Mouse (Mus musculus) CH12F3 (cell line): ENCODE data around the gene Slitrk1.

Experiments used
- in situ Hi-C: fragments of 300-500 bp; cut with MboI; formaldehyde crosslinking; loops from 2 replicates; pipeline ENCODE4 v1.14.3; 2020; ENCODE audit warnings: low sequenced_read_pairs

Gene Slitrk1

DNA sequence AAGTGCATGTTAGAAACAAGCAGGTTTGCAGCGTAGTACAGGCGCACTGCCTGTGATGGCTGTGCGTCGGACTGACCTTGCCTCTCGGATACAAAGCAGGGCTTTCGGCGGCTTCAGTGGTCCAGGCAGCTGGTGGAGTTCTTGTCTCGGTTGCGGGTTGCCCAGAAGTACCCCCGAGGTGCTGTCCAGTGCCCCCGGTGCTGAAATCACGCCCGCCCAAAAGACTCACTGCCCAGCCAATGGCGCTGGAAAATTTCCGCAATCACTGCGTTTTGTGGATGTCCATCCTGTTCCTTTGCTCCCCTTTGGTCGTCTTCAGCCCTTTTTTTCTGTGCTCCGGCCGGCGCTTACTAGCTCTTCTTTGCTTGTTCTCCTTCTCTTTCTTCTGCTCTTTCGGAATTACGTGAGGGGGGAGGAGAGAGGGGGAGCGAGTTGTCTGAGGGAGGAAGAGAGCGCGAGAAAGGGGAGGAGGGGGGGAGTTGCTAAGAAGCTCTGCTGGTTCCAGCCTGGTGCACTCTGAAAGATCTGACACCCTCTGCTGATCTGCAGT is at the start of gene Slitrk1:
TSS of gene Slitrk1 (minus strand) at position 445 of the 550 bp plus-strand sequence.
- in situ Hi-C loops, result no loop called here

DNA sequence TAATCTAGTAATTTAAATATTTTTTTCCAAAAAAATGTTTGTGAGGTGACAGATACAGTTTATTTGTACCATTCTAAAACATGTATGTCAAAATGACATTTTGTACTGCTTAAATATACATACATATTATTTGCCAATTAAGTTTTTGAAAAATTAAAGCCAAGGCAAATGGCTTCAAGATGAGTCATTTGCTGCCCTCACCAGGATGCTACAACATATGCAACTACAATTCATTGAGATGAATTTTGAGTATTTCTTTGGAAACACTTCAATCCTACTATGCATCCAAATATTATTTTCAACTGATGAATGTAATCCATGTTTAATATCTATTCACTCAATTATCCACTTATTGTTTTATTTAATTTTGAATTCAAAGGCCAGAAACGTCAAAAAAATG is 21.8 kb upstream of the Slitrk1 start:
- in situ Hi-C loops, result no loop called here

DNA sequence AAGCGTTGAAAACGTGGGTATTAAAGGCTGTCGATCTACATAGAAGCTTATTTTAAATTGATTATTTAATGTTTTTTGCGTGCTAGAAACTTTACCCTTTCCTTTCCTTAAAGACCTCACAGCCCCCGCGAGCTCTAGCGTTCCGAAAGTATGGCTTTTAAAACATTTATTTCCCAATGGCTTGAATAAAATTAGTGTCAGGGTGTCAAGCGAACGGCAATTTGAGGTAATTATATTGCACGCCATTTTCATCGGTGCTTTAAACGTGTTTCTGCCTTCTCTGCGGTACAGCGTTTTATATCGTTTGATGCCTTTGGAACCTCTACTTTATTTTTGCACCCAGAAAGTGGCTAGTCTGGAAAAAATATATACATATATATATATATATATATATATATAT is 378 bp upstream of the Slitrk1 start:
- in situ Hi-C loops, result no loop called here

DNA sequence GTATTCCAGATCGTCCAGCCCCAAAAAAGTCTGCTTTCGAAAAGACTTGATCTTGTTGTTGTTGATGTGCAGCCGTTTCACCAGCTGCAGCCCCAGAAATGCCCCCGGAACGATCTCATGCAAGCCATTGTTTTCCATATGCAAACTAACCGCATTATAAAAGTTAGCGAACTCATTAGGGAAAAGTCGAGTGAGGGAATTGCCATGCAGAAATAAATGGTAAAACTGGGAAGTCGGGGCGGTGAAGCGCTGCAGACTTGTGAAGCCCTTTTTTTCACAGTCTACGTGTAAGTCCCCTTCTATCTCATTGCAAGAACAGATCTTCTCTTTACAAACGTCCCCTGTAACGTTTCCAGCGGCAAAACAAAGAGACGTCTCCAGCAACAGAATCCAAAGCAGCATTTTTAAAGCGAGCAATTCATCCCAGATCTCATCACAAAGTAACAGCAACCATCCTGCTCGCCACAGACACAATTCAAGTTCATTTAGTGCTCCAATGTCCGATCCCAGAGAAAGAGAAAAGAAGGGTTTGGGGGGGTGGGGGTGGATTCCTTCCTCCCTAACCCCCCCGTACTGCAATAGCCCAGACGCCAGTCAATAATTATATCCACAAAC is 975 bp downstream of the Slitrk1 start:
- in situ Hi-C loops, result no loop called here

DNA sequence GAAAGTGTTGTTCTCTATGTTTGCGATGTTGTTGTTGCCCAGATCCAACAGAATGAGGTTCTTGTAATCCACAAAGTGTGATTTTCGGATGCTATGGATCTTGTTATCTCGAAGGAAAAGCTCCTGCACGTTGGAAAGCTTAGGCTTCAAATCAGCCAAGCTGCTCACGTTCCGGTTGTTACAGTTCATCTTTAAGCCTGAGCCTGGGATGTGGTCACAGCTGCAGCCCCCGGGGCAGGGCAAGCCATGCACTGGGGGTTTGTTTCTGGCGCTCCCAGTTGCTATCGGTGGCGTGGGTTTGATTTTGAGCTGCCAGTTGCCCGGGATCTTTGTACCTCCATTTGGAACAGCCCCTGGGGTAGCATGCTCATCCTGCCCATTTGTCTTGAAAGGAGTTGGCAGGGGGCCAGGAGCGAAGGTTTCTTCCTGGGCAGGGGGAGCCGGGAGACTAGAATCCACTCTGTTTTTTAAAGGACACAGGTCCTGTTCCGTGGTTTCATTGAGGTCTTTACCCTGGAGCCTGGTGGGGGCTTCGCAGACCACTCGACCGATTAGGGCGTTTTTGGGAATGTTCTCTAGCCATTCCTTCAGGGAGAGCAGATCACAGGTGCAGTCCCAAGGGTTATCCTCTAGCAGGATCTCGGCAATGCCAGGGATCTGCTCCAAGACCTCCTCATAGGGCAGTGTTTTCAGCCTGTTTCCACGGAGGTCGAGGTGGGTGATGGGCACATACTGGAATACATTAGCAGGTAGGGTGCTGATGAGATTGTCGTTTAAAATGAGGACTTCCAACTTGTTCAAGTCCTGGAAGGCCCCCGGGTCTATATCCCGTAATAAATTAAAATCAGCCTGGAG is 1.7 kb downstream of the Slitrk1 start:
- in situ Hi-C loops, result no loop called here

DNA sequence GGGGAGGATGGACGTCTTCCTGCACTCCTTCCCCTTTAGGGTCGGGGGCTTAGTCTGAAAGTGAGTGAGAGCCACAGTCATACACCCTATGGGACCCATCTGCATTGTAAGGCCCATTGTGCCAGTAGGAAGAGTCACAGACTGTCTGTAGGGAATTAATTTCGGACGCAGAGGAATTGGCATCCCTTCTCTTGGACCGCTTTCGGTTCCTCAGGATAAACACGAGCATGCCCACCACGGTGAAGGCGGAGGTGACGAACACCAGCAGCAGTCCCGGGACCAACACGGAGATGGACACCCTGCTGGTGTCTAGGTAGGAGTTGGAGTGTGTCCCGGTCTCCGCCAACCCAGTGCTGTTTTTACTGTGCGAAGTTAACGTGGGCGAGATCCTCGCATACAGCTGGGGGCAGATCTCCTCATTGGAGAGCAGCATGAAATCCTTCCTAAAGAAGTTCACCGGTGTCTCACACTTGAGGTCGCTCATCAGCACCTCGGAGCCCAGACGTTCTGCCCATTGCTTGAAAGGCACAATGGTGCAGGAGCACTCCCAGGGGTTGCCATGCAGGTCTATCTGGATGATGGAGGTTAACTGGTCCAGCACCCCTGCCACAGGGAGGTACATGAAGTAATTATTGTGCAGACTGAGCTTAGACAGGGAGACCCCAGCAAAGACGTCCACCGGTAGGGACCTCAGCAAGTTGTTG is 2.7 kb downstream of the Slitrk1 start:
- in situ Hi-C loops, result no loop called here

DNA sequence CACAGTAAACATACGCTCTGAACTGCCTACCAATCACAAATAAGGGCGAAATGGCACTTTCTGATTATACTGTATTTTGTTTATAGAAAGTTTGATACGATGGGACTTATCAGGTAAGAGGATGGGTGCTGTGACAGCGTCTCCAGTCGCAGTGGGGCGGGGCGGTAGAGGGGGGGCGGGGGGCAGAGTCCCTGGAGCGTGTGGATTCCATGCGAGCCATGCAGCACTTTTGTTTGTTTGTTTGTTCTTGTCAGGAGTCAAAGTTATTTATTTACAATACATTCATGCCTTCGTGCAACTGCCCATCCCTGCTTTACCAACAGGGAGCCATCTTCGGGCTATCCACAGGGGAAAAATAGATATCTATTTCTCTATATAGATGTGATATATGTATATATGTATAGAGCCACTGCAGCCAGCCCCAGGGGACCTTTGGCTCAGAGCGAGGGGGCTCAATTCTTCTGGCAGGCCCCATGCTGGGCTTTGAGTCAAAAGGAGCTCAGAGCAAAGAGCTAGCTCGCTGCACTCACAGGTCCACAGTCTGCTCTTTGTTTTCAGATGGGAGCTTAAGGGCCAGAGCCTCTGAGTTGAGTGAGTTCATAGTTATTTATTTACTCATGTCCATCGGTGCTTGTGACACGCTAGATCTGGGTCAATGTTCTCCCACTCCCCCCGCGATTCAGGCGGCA is 3.4 kb downstream of the Slitrk1 start:
- in situ Hi-C loops, result no loop called here

DNA sequence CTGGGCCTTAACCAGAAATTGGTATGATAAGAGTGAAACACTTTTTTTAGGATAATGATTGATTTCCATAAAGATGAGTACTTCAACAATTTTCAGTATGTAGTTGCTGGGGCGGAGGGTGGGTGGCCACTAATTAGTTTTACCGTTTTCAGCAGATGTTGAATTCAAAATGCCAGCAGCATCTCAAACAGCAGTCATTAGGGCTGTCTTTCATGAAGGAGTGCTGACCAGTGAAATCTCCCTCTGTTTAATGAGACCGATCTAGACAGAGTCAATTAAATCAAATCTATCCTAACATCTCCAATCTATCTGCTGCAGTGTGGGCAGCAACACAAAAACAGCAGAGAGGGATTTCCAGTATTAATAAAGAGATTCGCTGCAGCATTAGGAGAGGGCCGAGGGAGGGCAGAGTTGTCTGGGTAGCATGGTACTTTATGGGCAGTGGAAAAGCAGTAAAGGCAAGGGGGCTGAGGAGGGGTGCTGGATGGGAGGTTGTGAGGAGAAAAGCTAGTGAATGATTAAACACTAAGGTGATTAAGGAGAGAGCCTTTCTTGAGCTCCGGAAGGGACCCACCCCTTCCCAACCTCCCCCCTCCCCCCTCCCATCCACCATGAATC is 4.5 kb downstream of the Slitrk1 start:
- in situ Hi-C loops, result no loop called here

DNA sequence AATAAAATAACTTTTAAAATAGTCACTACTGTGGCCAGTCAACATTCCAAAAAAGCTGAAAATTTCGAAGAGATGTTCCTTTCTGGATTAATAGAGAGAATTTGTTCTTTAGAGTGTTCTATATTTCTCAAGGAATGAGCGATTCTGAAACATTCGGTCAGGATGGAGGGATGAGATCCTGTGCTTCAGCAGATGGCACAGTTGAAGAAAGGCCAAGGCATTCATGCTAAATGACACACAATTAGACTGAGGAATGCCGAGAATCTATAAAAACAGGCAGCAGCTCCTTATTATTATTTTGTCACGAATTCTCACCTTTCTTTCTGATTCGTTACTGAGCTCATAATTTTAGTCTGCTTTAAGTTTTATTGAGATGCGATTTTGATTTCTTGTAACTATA is 15.4 kb downstream of the Slitrk1 start:
- in situ Hi-C loops, result no loop called here

DNA sequence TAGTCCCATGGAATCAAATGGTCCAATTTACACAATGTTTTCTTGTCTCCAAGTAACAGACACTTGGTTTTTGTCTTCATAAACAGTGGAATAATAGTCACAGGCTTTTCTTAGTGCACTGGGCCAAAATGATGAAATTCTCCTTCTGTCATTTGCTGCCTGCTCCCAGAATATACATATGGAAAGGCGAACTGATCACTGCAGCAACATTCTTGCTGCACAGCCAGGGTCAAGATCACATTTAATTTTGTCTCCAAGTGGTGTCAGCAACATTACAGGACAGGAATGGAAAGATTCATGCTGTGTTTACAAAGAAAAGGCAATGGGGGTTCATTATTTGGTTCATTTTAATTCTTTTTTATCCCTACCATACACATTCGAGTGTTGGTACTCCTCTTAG is 18.5 kb downstream of the Slitrk1 start:
- in situ Hi-C loops, result no loop called here

DNA sequence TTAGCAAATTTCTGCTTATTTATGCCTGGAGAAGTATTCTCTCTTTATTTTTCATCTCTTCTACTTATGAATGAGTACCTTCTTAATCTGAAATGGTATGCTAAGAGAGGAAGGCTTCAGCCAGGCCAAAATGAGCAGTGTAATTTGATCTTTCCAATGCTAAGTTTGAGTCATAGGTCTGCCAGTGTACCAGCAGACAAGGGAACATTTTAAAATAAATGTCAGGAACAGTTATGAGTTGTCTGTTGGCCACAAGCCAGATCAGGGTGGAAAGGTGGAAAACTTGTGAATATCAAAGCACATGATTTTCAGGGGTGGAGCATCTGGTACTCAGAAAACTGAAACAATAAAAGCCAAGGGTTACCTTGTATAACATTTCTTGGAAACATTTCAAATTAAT is 46.1 kb downstream of the Slitrk1 start:
- in situ Hi-C loops, result no loop called here

DNA sequence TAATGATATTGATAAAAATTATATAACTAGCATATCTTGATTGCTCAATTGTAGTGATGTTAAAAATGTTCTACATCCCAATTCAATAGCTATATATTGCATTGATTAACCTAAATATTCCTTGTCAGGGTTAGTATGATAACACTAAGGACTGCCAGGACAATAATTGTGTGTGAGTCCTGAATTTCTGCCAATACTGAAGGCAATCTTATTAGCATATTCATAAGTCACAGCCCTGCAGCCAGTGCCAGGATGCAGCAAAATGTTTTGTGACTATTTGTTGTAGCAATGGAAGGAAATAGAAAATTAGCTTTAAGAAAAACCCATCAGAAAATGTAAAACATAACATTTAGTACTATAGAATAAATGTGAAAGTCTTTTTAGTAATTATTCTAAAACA is 49.3 kb downstream of the Slitrk1 start:
- in situ Hi-C loops, result no loop called here

DNA sequence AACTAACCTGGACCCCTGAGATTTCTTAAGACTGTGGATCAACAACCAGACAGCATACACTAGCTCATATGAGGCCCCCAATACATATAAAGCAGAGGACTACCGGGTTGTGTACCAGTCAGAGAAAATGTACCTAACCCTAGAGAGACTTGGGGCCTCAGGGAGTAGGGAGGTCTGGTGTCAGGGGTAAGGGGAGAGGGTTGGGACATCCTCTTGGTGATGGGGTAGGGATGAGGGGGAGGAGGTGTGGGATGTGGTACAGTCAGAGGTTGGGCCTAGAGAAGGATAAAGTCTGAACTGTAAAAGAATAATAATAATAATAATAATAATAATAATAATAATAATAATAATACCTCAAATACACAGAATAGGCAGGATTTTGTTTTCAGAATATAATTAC is 54.6 kb downstream of the Slitrk1 start:
- in situ Hi-C loops, result no loop called here
